Mouse (Mus musculus) erythroblast, embryonic 14.5 days (primary cell): ENCODE measurements around the gene Psmb2. TPM values are rescaled to one million over a fixed set of nuclear protein-coding genes. Genes with fewer than 3 reads are reported as not detected.
A peak's percentile ranks its signal among the peaks of the same experiment; 100 is the strongest.

Source experiments
- H3K27me3 ChIP-seq: 2 replicates; pipeline ENCODE4 v1.6.1; 2012; ENCODE audit warnings: inconsistent platforms; ENCODE audit not compliant: control insufficient read depth
- H3K36me3 ChIP-seq: 2 replicates; pipeline ENCODE4 v1.6.1; 2012; ENCODE audit warnings: mild to moderate bottlenecking, inconsistent platforms; ENCODE audit not compliant: control insufficient read depth
- H3K4me1 ChIP-seq: 2 replicates; pipeline ENCODE4 v1.6.1; 2012; ENCODE audit warnings: inconsistent platforms; ENCODE audit not compliant: control insufficient read depth
- H3K4me3 ChIP-seq: replicated peaks from 2 replicates; pipeline ENCODE3; 2012; ENCODE audit warnings: moderate library complexity, mild to moderate bottlenecking, inconsistent platforms
- H3K9me3 ChIP-seq: 2 replicates; pipeline ENCODE4 v1.6.1; 2012; ENCODE audit warnings: low read length, inconsistent platforms, mixed read lengths; ENCODE audit not compliant: control insufficient read depth
- GATA1 ChIP-seq: IDR thresholded peaks from 2 replicates; pipeline ENCODE4 v1.6.1; 2012; ENCODE audit warnings: low read length, inconsistent platforms, mixed read lengths
- TAL1 ChIP-seq: IDR thresholded peaks from 3 replicates; pipeline ENCODE4 v1.6.1; 2012; ENCODE audit warnings: low read length, inconsistent platforms, mixed read lengths
- polyA plus RNA-seq: library from polyadenylated mRNA; stranded (reverse); fragments of >175 nt; gene quantifications from 2 replicates; pipeline ENCODE4 v1.2.3, GENCODE M21; 2012

Psmb2 gene
- polyA plus RNA-seq, 1 experiment: 11.1 TPM

- H3K4me1 ChIP-seq: peaks cover 35% of the 10 kb centered on the region
- no peak overlapping the region for H3K4me3 ChIP-seq
These were observed 72.1 kb downstream of the Psmb2 start for GRCm38 (mm10) chr4:126749553-126749952.

GRCm38 (mm10) chr4:126750046-126750683 is 72.7 kb downstream of the Psmb2 start:
- H3K27me3 ChIP-seq: no peaks in the 10 kb centered on the region
- peaks cover 37% of the 10 kb centered on the region for H3K4me1 ChIP-seq
- TF ChIP-seq GATA1 (no peak), TAL1 (no peak)
- peaks cover 44% of the 10 kb centered on the region for H3K36me3 ChIP-seq
- H3K9me3 ChIP-seq: no peaks in the 10 kb centered on the region
- no peak overlapping the region for H3K4me3 ChIP-seq

More at GRCm38 (mm10) chr4:126749553-126749952, 72.1 kb downstream of the Psmb2 start:
- Histone ChIP-seq H3K36me3 (peaks cover 50% of the 10 kb centered on the region), H3K27me3 (no peaks in the 10 kb centered on the region), H3K9me3 (no peaks in the 10 kb centered on the region)
- no peak for TF ChIP-seq TAL1

- no peak for TF ChIP-seq GATA1
- no peak for TF ChIP-seq TAL1
- H3K4me1 ChIP-seq: peaks cover 37% of the 10 kb centered on the region
These were observed 73.6 kb downstream of the Psmb2 start for GRCm38 (mm10) chr4:126750863-126751555.

GRCm38 (mm10) chr4:126751556-126752023 is 74.2 kb downstream of the Psmb2 start:
- peaks cover 34% of the 10 kb centered on the region for H3K36me3 ChIP-seq
- no peaks in the 10 kb centered on the region for H3K27me3 ChIP-seq
- no peak overlapping the region for H3K4me3 ChIP-seq
- peaks cover 37% of the 10 kb centered on the region for H3K4me1 ChIP-seq
- TF ChIP-seq GATA1 (no peak), TAL1 (no peak)
- no peaks in the 10 kb centered on the region for H3K9me3 ChIP-seq

More at GRCm38 (mm10) chr4:126750863-126751555, 73.6 kb downstream of the Psmb2 start:
- Histone ChIP-seq H3K9me3 (no peaks in the 10 kb centered on the region), H3K36me3 (peaks cover 40% of the 10 kb centered on the region), H3K27me3 (no peaks in the 10 kb centered on the region), H3K4me3 (no peak overlapping the region)

- no peak for TF ChIP-seq GATA1
- no peak for TF ChIP-seq TAL1
- Histone ChIP-seq H3K4me1 (peaks cover 36% of the 10 kb centered on the region), H3K27me3 (no peaks in the 10 kb centered on the region), H3K9me3 (no peaks in the 10 kb centered on the region), H3K36me3 (peaks cover 29% of the 10 kb centered on the region), H3K4me3 (peak overlapping the region; percentile 98)
These were observed 74.7 kb downstream of the Psmb2 start for GRCm38 (mm10) chr4:126752024-126752607.

- Histone ChIP-seq H3K4me1 (peaks cover 35% of the 10 kb centered on the region), H3K27me3 (no peaks in the 10 kb centered on the region), H3K36me3 (peaks cover 28% of the 10 kb centered on the region), H3K9me3 (no peaks in the 10 kb centered on the region), H3K4me3 (peak overlapping the region; percentile 98)
- TF ChIP-seq TAL1 (no peak), GATA1 (no peak)
These were observed 75.2 kb downstream of the Psmb2 start for GRCm38 (mm10) chr4:126752608-126753141.

- H3K4me1 ChIP-seq: peaks cover 35% of the 10 kb centered on the region
- no peak for TF ChIP-seq GATA1
- no peak for TF ChIP-seq TAL1
- peak within 1 kb of the TSS; percentile 98 for H3K4me3 ChIP-seq
- H3K9me3 ChIP-seq: no peaks in the 10 kb centered on the region
- H3K36me3 ChIP-seq: peaks cover 26% of the 10 kb centered on the region
- no peaks in the 10 kb centered on the region for H3K27me3 ChIP-seq
These were observed 76.1 kb downstream of the Psmb2 start, which contains the start of the genes Ncdn and AU040320 for GRCm38 (mm10) chr4:126753268-126754230. TSS of gene Ncdn (minus strand) at chr4:126753438. TSS of gene AU040320 (plus strand) at chr4:126753544.

- Histone ChIP-seq H3K4me1 (peaks cover 35% of the 10 kb centered on the region), H3K4me3 (peak overlapping the region; percentile 98), H3K27me3 (no peaks in the 10 kb centered on the region), H3K9me3 (no peaks in the 10 kb centered on the region), H3K36me3 (peaks cover 20% of the 10 kb centered on the region)
- TF ChIP-seq TAL1 (no peak), GATA1 (no peak)
These were observed 76.8 kb downstream of the Psmb2 start for GRCm38 (mm10) chr4:126754231-126754611.
